Mouse (Mus musculus): ENCODE data around the gene Gpr176. TPM values are rescaled to one million over a fixed set of nuclear protein-coding genes. Genes with fewer than 3 reads are reported as not detected.

The Gpr176 gene
- polyA plus RNA-seq, 1 experiment from 2014 or later: 7.7 TPM

DNA sequence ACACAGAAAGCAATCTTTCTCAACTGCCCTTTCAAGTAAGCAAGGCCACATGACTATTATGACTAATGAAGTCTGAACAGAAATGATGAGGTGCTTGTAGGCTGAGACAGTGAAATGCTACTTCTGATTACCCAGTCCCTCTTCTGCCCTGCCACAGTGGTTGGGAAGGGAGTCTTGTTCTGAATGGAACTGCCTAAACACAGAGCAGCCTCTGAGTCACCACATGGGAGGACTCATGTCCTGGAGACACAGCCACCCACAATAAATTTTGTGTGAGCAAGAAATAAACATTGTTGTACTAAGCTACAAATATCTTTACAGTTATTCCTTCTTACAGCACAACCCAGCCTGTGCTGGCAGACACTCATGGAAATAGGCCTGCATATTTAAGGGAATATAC is 2.7 kb upstream of the Gpr176 start:
- Histone ChIP-seq H3K27me3 (ENCODE audit: control insufficient read depth, insufficient read depth, low read length) (peaks cover 13% of the 10 kb centered on the region), H3K9me3 (ENCODE audit: control insufficient read depth, low read length) (no peaks in the 10 kb centered on the region), H3K27ac (no peak overlapping the region), H3K9ac (no peak overlapping the region), H3K36me3 (replicated peaks; ENCODE audit: control insufficient read depth, insufficient read depth) (no peaks in the 10 kb centered on the region), H3K4me2 (replicated peaks) (no peak overlapping the region), H3K4me3 (replicated peaks; ENCODE audit: low read length) (no peak overlapping the region), H3K4me1 (replicated peaks; ENCODE audit: control insufficient read depth, insufficient read depth, low read length) (peaks cover 16% of the 10 kb centered on the region)
- no peak for DNase-seq (ENCODE audit: low spot score)
- ATAC-seq (ENCODE audit: low FRiP score): no peak

DNA sequence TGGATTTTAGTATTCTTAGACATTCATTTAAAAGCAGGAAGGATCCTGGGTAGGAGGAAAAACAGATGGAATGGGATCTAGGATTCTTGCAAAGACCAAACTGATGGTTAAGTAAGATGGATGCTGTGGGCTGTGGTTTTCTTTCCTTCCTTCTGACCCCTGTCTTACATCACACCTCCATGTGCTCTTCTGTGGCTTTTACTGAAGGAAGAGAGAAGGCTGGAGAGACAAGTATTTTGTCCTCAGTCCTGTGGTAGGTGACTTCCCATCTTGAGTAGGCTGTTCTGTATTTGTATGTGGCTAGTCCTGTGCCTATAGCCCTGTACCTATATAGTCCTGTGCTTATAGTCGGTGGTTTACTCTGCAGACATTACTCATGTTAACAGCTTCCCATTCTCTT is 2.3 kb upstream of the Gpr176 start:
- no peaks in the 10 kb centered on the region for H3K36me3 ChIP-seq (replicated peaks; ENCODE audit: control insufficient read depth, insufficient read depth)
- no peak overlapping the region for H3K9ac ChIP-seq
- peaks cover 16% of the 10 kb centered on the region for H3K27me3 ChIP-seq (ENCODE audit: control insufficient read depth, insufficient read depth, low read length)
- H3K9me3 ChIP-seq (ENCODE audit: control insufficient read depth, low read length): no peaks in the 10 kb centered on the region
- WGBS: 72% methylated on average over 1 of the region's 1 CpGs
- no peak overlapping the region for H3K4me3 ChIP-seq (replicated peaks; ENCODE audit: low read length)
- ATAC-seq (ENCODE audit: low FRiP score) (no peak), DNase-seq (ENCODE audit: low spot score) (no peak)
- no peak overlapping the region for H3K4me2 ChIP-seq (replicated peaks)
- no peak overlapping the region for H3K27ac ChIP-seq
- peaks cover 16% of the 10 kb centered on the region for H3K4me1 ChIP-seq (replicated peaks; ENCODE audit: control insufficient read depth, insufficient read depth, low read length)

DNA sequence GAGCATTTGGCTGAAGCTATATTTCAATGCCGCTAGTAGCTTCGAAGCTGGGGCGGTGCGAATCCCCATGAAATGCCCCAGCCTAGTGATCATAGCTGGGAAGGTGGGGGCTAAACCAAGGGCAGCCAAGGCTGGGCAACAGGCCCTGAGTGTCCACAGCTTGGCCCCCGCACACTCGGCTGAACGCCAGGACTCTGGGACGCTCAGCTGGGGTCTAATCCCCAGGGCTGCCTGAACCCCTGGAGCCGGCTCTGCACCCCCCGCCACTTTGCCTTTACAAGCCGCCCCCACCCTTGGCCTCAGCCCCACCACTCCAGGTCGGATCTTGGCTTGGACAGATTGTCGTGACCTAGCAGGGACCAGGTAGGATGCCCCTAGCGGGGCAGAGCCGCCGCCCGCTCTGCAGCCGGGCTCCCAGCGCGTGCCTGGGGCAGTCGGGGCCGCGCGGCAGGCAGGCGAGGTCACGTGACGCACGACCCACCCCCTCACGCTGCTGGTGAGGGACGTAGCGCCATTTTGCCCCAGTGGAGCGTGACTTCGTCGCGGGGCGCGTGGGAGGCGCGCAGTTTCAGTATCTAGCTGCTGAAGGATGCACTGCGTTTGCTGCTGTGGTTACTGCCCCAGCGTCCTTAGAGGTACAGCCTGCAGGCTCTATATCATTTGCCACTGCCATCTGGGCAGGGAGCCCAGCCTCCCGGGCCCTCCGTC is 507 bp upstream of the Gpr176 start:
- Histone ChIP-seq H3K36me3 (replicated peaks; ENCODE audit: control insufficient read depth, insufficient read depth) (no peaks in the 10 kb centered on the region), H3K4me3 (replicated peaks; ENCODE audit: low read length) (peak overlapping the region; percentile 57), H3K9me3 (ENCODE audit: control insufficient read depth, low read length) (no peaks in the 10 kb centered on the region), H3K4me2 (replicated peaks) (peak overlapping the region; percentile 99), H3K27me3 (ENCODE audit: control insufficient read depth, insufficient read depth, low read length) (peaks cover 30% of the 10 kb centered on the region), H3K9ac (peak overlapping the region; percentile 73), H3K4me1 (replicated peaks; ENCODE audit: control insufficient read depth, insufficient read depth, low read length) (peaks cover 16% of the 10 kb centered on the region), H3K27ac (peak overlapping the region; percentile 73)
- 2% methylated on average over 43 of the region's 43 CpGs for WGBS
- ATAC-seq (ENCODE audit: low FRiP score) (peak; percentile 92), DNase-seq (ENCODE audit: low spot score) (peak; percentile 78)

DNA sequence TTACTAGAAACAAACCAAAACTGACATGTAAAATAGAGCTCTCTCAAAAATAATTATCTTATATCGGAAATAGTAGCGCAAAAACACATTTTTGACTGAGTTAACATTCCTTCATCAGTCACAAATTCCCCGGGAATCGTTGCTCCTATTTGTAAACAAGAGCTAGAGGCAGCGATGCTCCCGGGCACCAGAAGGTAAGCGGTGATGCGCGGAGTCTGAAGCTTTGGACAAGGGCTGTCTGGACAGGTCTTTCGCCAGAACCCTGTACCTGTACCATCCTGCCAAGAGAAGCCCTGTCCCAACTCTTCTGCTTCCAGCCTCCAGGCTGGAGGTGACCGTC is 688 bp downstream of the Gpr176 start:
- no peaks in the 10 kb centered on the region for H3K36me3 ChIP-seq (replicated peaks; ENCODE audit: control insufficient read depth, insufficient read depth)
- H3K9ac ChIP-seq: peak overlapping the region; percentile 73
- WGBS: 13% methylated on average over 11 of the region's 11 CpGs
- peak overlapping the region; percentile 57 for H3K4me3 ChIP-seq (replicated peaks; ENCODE audit: low read length)
- H3K4me1 ChIP-seq (replicated peaks; ENCODE audit: control insufficient read depth, insufficient read depth, low read length): peaks cover 16% of the 10 kb centered on the region
- DNase-seq (ENCODE audit: low spot score) (peak; percentile 36), ATAC-seq (ENCODE audit: low FRiP score) (no peak)
- peak overlapping the region; percentile 99 for H3K4me2 ChIP-seq (replicated peaks)
- H3K9me3 ChIP-seq (ENCODE audit: control insufficient read depth, low read length): no peaks in the 10 kb centered on the region
- no peak overlapping the region for H3K27ac ChIP-seq
- H3K27me3 ChIP-seq (ENCODE audit: control insufficient read depth, insufficient read depth, low read length): peaks cover 30% of the 10 kb centered on the region

DNA sequence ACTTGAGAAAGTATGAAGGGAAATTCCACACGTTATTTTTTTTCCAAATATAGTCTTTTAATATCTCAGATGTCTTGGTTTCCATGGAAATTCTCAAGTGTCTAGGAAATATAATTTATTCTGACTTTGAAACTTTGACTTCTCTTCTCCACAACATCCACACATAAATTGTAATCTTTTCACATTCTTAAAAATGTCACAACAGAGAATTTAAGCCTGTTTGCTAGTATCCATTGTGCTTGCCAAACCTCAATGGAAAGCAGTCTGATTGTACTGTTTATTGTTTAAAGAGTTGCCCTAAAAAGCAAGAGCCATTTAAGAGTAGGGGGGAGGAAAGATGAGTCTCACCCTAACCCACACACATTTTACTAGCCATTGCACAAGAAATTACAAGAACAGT is 1.4 kb downstream of the Gpr176 start:
- Histone ChIP-seq H3K4me2 (replicated peaks) (no peak overlapping the region), H3K9me3 (ENCODE audit: control insufficient read depth, low read length) (no peaks in the 10 kb centered on the region), H3K27me3 (ENCODE audit: control insufficient read depth, insufficient read depth, low read length) (peaks cover 30% of the 10 kb centered on the region), H3K4me1 (replicated peaks; ENCODE audit: control insufficient read depth, insufficient read depth, low read length) (peaks cover 16% of the 10 kb centered on the region), H3K27ac (no peak overlapping the region), H3K36me3 (replicated peaks; ENCODE audit: control insufficient read depth, insufficient read depth) (no peaks in the 10 kb centered on the region), H3K4me3 (replicated peaks; ENCODE audit: low read length) (no peak overlapping the region), H3K9ac (no peak overlapping the region)
- DNase-seq (ENCODE audit: low spot score) (no peak), ATAC-seq (ENCODE audit: low FRiP score) (no peak)
- WGBS: 65% methylated on average over 1 of the region's 1 CpGs

DNA sequence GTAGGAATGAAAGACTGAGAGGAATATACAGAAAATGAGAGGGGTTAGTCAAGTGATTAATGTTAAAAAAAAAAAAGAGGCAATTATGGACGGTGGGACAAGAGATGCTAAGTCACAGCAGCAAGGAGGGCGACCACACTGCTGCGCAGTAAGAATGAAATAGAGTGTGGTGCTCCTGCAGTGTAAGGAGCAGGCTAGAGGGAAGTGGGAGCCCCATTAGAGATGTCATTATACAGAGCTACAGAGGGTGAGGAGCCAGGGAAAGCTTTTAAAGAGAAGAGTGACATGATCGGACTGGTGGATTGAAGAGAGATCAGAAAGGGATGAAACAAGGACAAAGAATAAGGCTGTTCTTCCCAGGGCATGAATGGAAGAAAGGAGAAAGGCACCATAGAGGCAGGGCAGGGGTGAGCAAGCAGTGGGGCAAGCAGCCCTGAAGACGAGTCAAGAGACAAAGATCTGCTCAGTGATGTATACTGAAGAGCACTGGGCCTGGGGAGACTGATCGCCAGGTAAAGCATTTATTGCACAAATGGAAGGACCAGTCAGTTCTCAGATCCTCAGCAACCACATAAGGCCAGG is 18.0 kb downstream of the Gpr176 start:
- no peak overlapping the region for H3K4me2 ChIP-seq (replicated peaks)
- H3K36me3 ChIP-seq (replicated peaks; ENCODE audit: control insufficient read depth, insufficient read depth): no peaks in the 10 kb centered on the region
- no peaks in the 10 kb centered on the region for H3K27me3 ChIP-seq (ENCODE audit: control insufficient read depth, insufficient read depth, low read length)
- no peaks in the 10 kb centered on the region for H3K4me1 ChIP-seq (replicated peaks; ENCODE audit: control insufficient read depth, insufficient read depth, low read length)
- ATAC-seq (ENCODE audit: low FRiP score) (no peak), DNase-seq (ENCODE audit: low spot score) (no peak)
- WGBS: 44% methylated on average over 6 of the region's 6 CpGs
- no peaks in the 10 kb centered on the region for H3K9me3 ChIP-seq (ENCODE audit: control insufficient read depth, low read length)
- no peak overlapping the region for H3K4me3 ChIP-seq (replicated peaks; ENCODE audit: low read length)
- no peak overlapping the region for H3K27ac ChIP-seq
- no peak overlapping the region for H3K9ac ChIP-seq

DNA sequence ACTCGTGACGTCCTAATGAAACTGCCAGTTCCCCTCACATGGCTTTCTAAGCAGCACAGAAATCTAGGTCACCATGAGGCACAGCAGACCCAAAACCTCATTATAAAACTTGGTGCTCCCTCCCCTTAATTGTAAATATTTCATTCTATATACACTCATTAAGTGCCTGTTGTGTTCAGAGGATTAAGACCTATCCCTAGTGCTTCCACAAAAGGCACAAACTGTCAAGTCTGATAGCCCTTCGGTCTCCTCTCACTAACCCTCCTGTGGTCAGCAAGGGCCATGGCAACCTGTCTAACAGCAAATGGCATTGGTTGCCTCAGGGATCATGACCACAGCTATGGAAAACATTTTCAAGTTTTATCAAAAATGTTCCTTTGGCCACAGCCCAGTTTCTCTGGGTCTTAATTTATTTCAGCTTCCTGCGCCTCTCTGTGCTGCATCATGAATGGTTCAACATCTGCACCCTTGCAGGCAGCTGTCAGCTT is 19.3 kb downstream of the Gpr176 start:
- no peaks in the 10 kb centered on the region for H3K36me3 ChIP-seq (replicated peaks; ENCODE audit: control insufficient read depth, insufficient read depth)
- no peaks in the 10 kb centered on the region for H3K4me1 ChIP-seq (replicated peaks; ENCODE audit: control insufficient read depth, insufficient read depth, low read length)
- H3K4me3 ChIP-seq (replicated peaks; ENCODE audit: low read length): no peak overlapping the region
- WGBS: 40% methylated on average over 4 of the region's 4 CpGs
- no peak for DNase-seq (ENCODE audit: low spot score)
- no peak overlapping the region for H3K9ac ChIP-seq
- no peaks in the 10 kb centered on the region for H3K27me3 ChIP-seq (ENCODE audit: control insufficient read depth, insufficient read depth, low read length)
- H3K27ac ChIP-seq: no peak overlapping the region
- ATAC-seq (ENCODE audit: low FRiP score): no peak
- no peaks in the 10 kb centered on the region for H3K9me3 ChIP-seq (ENCODE audit: control insufficient read depth, low read length)
- no peak overlapping the region for H3K4me2 ChIP-seq (replicated peaks)

DNA sequence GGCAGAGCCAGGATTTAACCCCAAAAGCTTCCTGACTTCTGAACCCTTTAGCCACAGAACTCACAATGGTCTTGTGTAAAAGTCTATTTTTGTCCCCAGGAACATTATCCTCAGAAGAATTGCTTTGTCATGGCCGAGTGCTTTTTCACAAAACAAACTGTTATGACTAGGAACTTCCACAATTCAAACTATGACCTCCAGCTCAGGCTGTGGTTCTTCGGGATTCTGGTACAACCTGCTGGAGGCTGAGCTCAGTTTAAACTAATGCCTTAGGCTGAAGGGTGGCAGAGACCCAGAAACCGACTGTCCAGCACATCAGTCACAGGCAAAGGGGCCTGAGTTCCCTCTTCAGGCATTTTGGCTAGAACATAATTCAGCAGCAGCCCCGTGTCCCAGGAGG is 19.7 kb downstream of the Gpr176 start:
- no peak overlapping the region for H3K4me3 ChIP-seq (replicated peaks; ENCODE audit: low read length)
- H3K4me1 ChIP-seq (replicated peaks; ENCODE audit: control insufficient read depth, insufficient read depth, low read length): no peaks in the 10 kb centered on the region
- H3K36me3 ChIP-seq (replicated peaks; ENCODE audit: control insufficient read depth, insufficient read depth): no peaks in the 10 kb centered on the region
- H3K27ac ChIP-seq: no peak overlapping the region
- no peak for ATAC-seq (ENCODE audit: low FRiP score)
- no peak for DNase-seq (ENCODE audit: low spot score)
- H3K4me2 ChIP-seq (replicated peaks): no peak overlapping the region
- no peak overlapping the region for H3K9ac ChIP-seq
- no peaks in the 10 kb centered on the region for H3K27me3 ChIP-seq (ENCODE audit: control insufficient read depth, insufficient read depth, low read length)
- no peaks in the 10 kb centered on the region for H3K9me3 ChIP-seq (ENCODE audit: control insufficient read depth, low read length)
- 36% methylated on average over 4 of the region's 4 CpGs for WGBS

DNA sequence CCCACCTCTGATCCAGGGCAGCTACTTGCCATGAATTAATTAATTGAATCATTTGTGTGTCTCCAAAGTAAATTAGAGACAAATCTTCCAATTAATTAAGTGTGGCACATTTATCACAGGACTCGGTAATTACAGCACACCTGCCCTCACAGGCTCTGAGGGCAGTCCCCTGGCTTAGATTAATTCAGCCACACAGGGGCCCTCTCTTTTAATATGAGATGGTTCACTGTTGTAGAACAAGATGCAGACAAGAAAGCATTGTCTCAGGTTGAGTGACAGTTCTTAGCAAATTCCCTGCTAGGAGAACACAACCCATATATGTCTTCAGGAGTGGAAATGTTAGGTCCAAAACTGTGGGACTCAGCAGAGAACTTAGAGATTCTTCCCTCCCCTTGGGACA is 27.7 kb downstream of the Gpr176 start:
- no peaks in the 10 kb centered on the region for H3K27me3 ChIP-seq (ENCODE audit: control insufficient read depth, insufficient read depth, low read length)
- no peak for DNase-seq (ENCODE audit: low spot score)
- H3K36me3 ChIP-seq (replicated peaks; ENCODE audit: control insufficient read depth, insufficient read depth): no peaks in the 10 kb centered on the region
- no peaks in the 10 kb centered on the region for H3K9me3 ChIP-seq (ENCODE audit: control insufficient read depth, low read length)
- 21% methylated on average over 1 of the region's 1 CpGs for WGBS
- ATAC-seq (ENCODE audit: low FRiP score): no peak
- no peak overlapping the region for H3K9ac ChIP-seq
- no peak overlapping the region for H3K4me2 ChIP-seq (replicated peaks)
- 0 out of 2 replicates have a peak, but pooled peaks cover 5% of the 10 kb centered on the region for H3K4me1 ChIP-seq (replicated peaks; ENCODE audit: control insufficient read depth, insufficient read depth, low read length)
- no peak overlapping the region for H3K27ac ChIP-seq
- no peak overlapping the region for H3K4me3 ChIP-seq (replicated peaks; ENCODE audit: low read length)

Measured in hindbrain, embryonic 14.5 days (tissue).